Mouse (Mus musculus): ENCODE measurements at regions not wholly inside any gene's neighbourhood (a gene's known extent, or its start where the extent isn't known, plus 50 kb on each side); places are given as distances from the start of the nearest gene placed in this dataset.

GRCm38 (mm10) chr2:19068161-19068560 is 70.0 kb downstream of the 4930426L09Rik start:
- 97% methylated on average over 1 of the region's 1 CpGs for WGBS
- no peak for ATAC-seq (ENCODE audit: insufficient number of reproducible peaks, insufficient read depth, low FRiP score, low read depth)
- H3K27ac ChIP-seq (ENCODE audit: low read length), result no peak overlapping the region

GRCm38 (mm10) chr2:19083816-19084215 is 85.7 kb downstream of the 4930426L09Rik start:
- H3K9ac ChIP-seq (replicated peaks; ENCODE audit: low read depth, low read length), result no peak overlapping the region
- no peak overlapping the region for H3K4me2 ChIP-seq (replicated peaks; ENCODE audit: low read depth, low read length)
- no peak overlapping the region for H3K27ac ChIP-seq (ENCODE audit: low read length)
- H3K36me3 ChIP-seq (ENCODE audit: control insufficient read depth, insufficient read depth, low read length), result no peaks in the 10 kb centered on the region
- H3K27me3 ChIP-seq (ENCODE audit: control insufficient read depth, insufficient read depth, low read length), result no peaks in the 10 kb centered on the region
- ATAC-seq (ENCODE audit: insufficient number of reproducible peaks, insufficient read depth, low FRiP score, low read depth), result no peak
- no peaks in the 10 kb centered on the region for H3K4me1 ChIP-seq (ENCODE audit: control insufficient read depth, insufficient read depth, low read length)
- 75% methylated on average over 3 of the region's 3 CpGs for WGBS
- no peaks in the 10 kb centered on the region for H3K9me3 ChIP-seq (ENCODE audit: control insufficient read depth, low read depth, low read length)
- no peak overlapping the region for H3K4me3 ChIP-seq (ENCODE audit: low read depth, low read length)

More at GRCm38 (mm10) chr2:19068161-19068560, 70.0 kb downstream of the 4930426L09Rik start:
- no peaks in the 10 kb centered on the region for H3K27me3 ChIP-seq (ENCODE audit: control insufficient read depth, insufficient read depth, low read length)
- H3K9ac ChIP-seq (replicated peaks; ENCODE audit: low read depth, low read length), result no peak overlapping the region
- H3K9me3 ChIP-seq (ENCODE audit: control insufficient read depth, low read depth, low read length), result no peaks in the 10 kb centered on the region
- peaks cover 5% of the 10 kb centered on the region; the same call in 1 of the 2 replicates for H3K4me1 ChIP-seq (ENCODE audit: control insufficient read depth, insufficient read depth, low read length)
- H3K4me3 ChIP-seq (ENCODE audit: low read depth, low read length), result no peak overlapping the region
- H3K4me2 ChIP-seq (replicated peaks; ENCODE audit: low read depth, low read length), result no peak overlapping the region
- H3K36me3 ChIP-seq (ENCODE audit: control insufficient read depth, insufficient read depth, low read length), result no peaks in the 10 kb centered on the region

GRCm38 (mm10) chr2:19085105-19085504 is 87.0 kb downstream of the 4930426L09Rik start:
- H3K9ac ChIP-seq (replicated peaks; ENCODE audit: low read depth, low read length), result no peak overlapping the region

GRCm38 (mm10) chr2:19086167-19086566 is 88.0 kb downstream of the 4930426L09Rik start:
- Histone ChIP-seq H3K4me1 (ENCODE audit: control insufficient read depth, insufficient read depth, low read length) (no peaks in the 10 kb centered on the region), H3K27ac (ENCODE audit: low read length) (no peak overlapping the region), H3K4me3 (ENCODE audit: low read depth, low read length) (no peak overlapping the region), H3K9me3 (ENCODE audit: control insufficient read depth, low read depth, low read length) (no peaks in the 10 kb centered on the region; the same call in 1 of the 2 replicates), H3K27me3 (ENCODE audit: control insufficient read depth, insufficient read depth, low read length) (no peaks in the 10 kb centered on the region), H3K9ac (replicated peaks; ENCODE audit: low read depth, low read length) (no peak overlapping the region), H3K4me2 (replicated peaks; ENCODE audit: low read depth, low read length) (no peak overlapping the region), H3K36me3 (ENCODE audit: control insufficient read depth, insufficient read depth, low read length) (no peaks in the 10 kb centered on the region)
- WGBS, result 53% methylated on average over 2 of the region's 2 CpGs
- no peak for ATAC-seq (ENCODE audit: insufficient number of reproducible peaks, insufficient read depth, low FRiP score, low read depth)

More at GRCm38 (mm10) chr2:19085105-19085504, 87.0 kb downstream of the 4930426L09Rik start:
- H3K27me3 ChIP-seq (ENCODE audit: control insufficient read depth, insufficient read depth, low read length), result no peaks in the 10 kb centered on the region
- 86% methylated on average over 4 of the region's 4 CpGs for WGBS
- no peaks in the 10 kb centered on the region for H3K4me1 ChIP-seq (ENCODE audit: control insufficient read depth, insufficient read depth, low read length)
- no peak overlapping the region for H3K27ac ChIP-seq (ENCODE audit: low read length)
- H3K4me2 ChIP-seq (replicated peaks; ENCODE audit: low read depth, low read length), result no peak overlapping the region
- no peak overlapping the region for H3K4me3 ChIP-seq (ENCODE audit: low read depth, low read length)
- no peaks in the 10 kb centered on the region for H3K9me3 ChIP-seq (ENCODE audit: control insufficient read depth, low read depth, low read length)
- no peaks in the 10 kb centered on the region for H3K36me3 ChIP-seq (ENCODE audit: control insufficient read depth, insufficient read depth, low read length)
- ATAC-seq (ENCODE audit: insufficient number of reproducible peaks, insufficient read depth, low FRiP score, low read depth), result no peak

GRCm38 (mm10) chr2:19086621-19087020 is 88.5 kb downstream of the 4930426L09Rik start:
- no peak overlapping the region for H3K27ac ChIP-seq (ENCODE audit: low read length)
- H3K4me1 ChIP-seq (ENCODE audit: control insufficient read depth, insufficient read depth, low read length), result no peaks in the 10 kb centered on the region
- no peak overlapping the region for H3K4me2 ChIP-seq (replicated peaks; ENCODE audit: low read depth, low read length)
- H3K9ac ChIP-seq (replicated peaks; ENCODE audit: low read depth, low read length), result no peak overlapping the region
- no peaks in the 10 kb centered on the region for H3K27me3 ChIP-seq (ENCODE audit: control insufficient read depth, insufficient read depth, low read length)
- no peak overlapping the region for H3K4me3 ChIP-seq (ENCODE audit: low read depth, low read length)
- H3K9me3 ChIP-seq (ENCODE audit: control insufficient read depth, low read depth, low read length), result no peaks in the 10 kb centered on the region; the same call in 1 of the 2 replicates
- H3K36me3 ChIP-seq (ENCODE audit: control insufficient read depth, insufficient read depth, low read length), result no peaks in the 10 kb centered on the region
- ATAC-seq (ENCODE audit: insufficient number of reproducible peaks, insufficient read depth, low FRiP score, low read depth), result no peak
- WGBS, result 83% methylated on average over 6 of the region's 6 CpGs

- Histone ChIP-seq H3K4me1 (ENCODE audit: control insufficient read depth, insufficient read depth, low read length) (peaks cover 7% of the 10 kb centered on the region; the same call in 1 of the 2 replicates), H3K9me3 (ENCODE audit: control insufficient read depth, low read depth, low read length) (no peaks in the 10 kb centered on the region), H3K27me3 (ENCODE audit: control insufficient read depth, insufficient read depth, low read length) (no peaks in the 10 kb centered on the region), H3K9ac (replicated peaks; ENCODE audit: low read depth, low read length) (no peak overlapping the region), H3K36me3 (ENCODE audit: control insufficient read depth, insufficient read depth, low read length) (no peaks in the 10 kb centered on the region), H3K4me3 (ENCODE audit: low read depth, low read length) (no peak overlapping the region), H3K4me2 (replicated peaks; ENCODE audit: low read depth, low read length) (no peak overlapping the region), H3K27ac (ENCODE audit: low read length) (no peak overlapping the region)
- no peak for ATAC-seq (ENCODE audit: insufficient number of reproducible peaks, insufficient read depth, low FRiP score, low read depth)
- 74% methylated on average over 2 of the region's 2 CpGs for WGBS
Measured at GRCm38 (mm10) chr2:19099384-19099783, 99.7 kb upstream of the Armc3 start.

GRCm38 (mm10) chr2:19108753-19109152 is 90.3 kb upstream of the Armc3 start:
- Histone ChIP-seq H3K4me1 (ENCODE audit: control insufficient read depth, insufficient read depth, low read length) (no peaks in the 10 kb centered on the region), H3K36me3 (ENCODE audit: control insufficient read depth, insufficient read depth, low read length) (no peaks in the 10 kb centered on the region), H3K27ac (ENCODE audit: low read length) (no peak overlapping the region), H3K9me3 (ENCODE audit: control insufficient read depth, low read depth, low read length) (no peaks in the 10 kb centered on the region), H3K27me3 (ENCODE audit: control insufficient read depth, insufficient read depth, low read length) (no peaks in the 10 kb centered on the region), H3K9ac (replicated peaks; ENCODE audit: low read depth, low read length) (no peak overlapping the region), H3K4me3 (ENCODE audit: low read depth, low read length) (no peak overlapping the region), H3K4me2 (replicated peaks; ENCODE audit: low read depth, low read length) (no peak overlapping the region)
- ATAC-seq (ENCODE audit: insufficient number of reproducible peaks, insufficient read depth, low FRiP score, low read depth), result no peak

GRCm38 (mm10) chr2:19119871-19120270 is 79.2 kb upstream of the Armc3 start:
- Histone ChIP-seq H3K9ac (replicated peaks; ENCODE audit: low read depth, low read length) (no peak overlapping the region), H3K9me3 (ENCODE audit: control insufficient read depth, low read depth, low read length) (no peaks in the 10 kb centered on the region), H3K4me1 (ENCODE audit: control insufficient read depth, insufficient read depth, low read length) (no peaks in the 10 kb centered on the region), H3K27me3 (ENCODE audit: control insufficient read depth, insufficient read depth, low read length) (no peaks in the 10 kb centered on the region), H3K36me3 (ENCODE audit: control insufficient read depth, insufficient read depth, low read length) (no peaks in the 10 kb centered on the region), H3K27ac (ENCODE audit: low read length) (no peak overlapping the region), H3K4me2 (replicated peaks; ENCODE audit: low read depth, low read length) (no peak overlapping the region), H3K4me3 (ENCODE audit: low read depth, low read length) (no peak overlapping the region)
- 97% methylated on average over 1 of the region's 1 CpGs for WGBS
- ATAC-seq (ENCODE audit: insufficient number of reproducible peaks, insufficient read depth, low FRiP score, low read depth), result no peak

GRCm38 (mm10) chr2:19132864-19133263 is 66.2 kb upstream of the Armc3 start:
- 76% methylated on average over 6 of the region's 6 CpGs for WGBS
- Histone ChIP-seq H3K9me3 (ENCODE audit: control insufficient read depth, low read depth, low read length) (no peaks in the 10 kb centered on the region), H3K36me3 (ENCODE audit: control insufficient read depth, insufficient read depth, low read length) (no peaks in the 10 kb centered on the region), H3K27me3 (ENCODE audit: control insufficient read depth, insufficient read depth, low read length) (no peaks in the 10 kb centered on the region), H3K4me2 (replicated peaks; ENCODE audit: low read depth, low read length) (no peak overlapping the region), H3K27ac (ENCODE audit: low read length) (no peak overlapping the region), H3K4me3 (ENCODE audit: low read depth, low read length) (no peak overlapping the region), H3K4me1 (ENCODE audit: control insufficient read depth, insufficient read depth, low read length) (no peaks in the 10 kb centered on the region), H3K9ac (replicated peaks; ENCODE audit: low read depth, low read length) (no peak overlapping the region)
- ATAC-seq (ENCODE audit: insufficient number of reproducible peaks, insufficient read depth, low FRiP score, low read depth), result no peak
